Mouse (Mus musculus) MEL (cell line): ENCODE results near the gene Ugt2b5. TPM values are rescaled to one million over a fixed set of nuclear protein-coding genes. Genes with fewer than 3 reads are reported as not detected.
"Not testable (repeated sequence)": the region's sequence is repeated elsewhere in the genome, so short reads cannot be mapped to it uniquely, and the experiment has no call there.

Experiments used
- DNase-seq: peaks from one replicate; pipeline ENCODE4 v3.0.0; 2011; ENCODE audit warnings: low read depth, low spot score
- H3K27ac ChIP-seq: 2 replicates; pipeline ENCODE4 v1.5.1; 2012; ENCODE audit warnings: low read depth, mild to moderate bottlenecking, control low read depth, low read length, moderate library complexity; ENCODE audit not compliant: control insufficient read depth
- H3K27me3 ChIP-seq, 2 experiments: fragments of 150-350 bp in 1 of 2; sonication (generic) in 1 of 2; 2 replicates each; pipeline ENCODE4 v1.6.1; 2012; ENCODE audit warnings: low read length in 2 of 2, mild to moderate bottlenecking in 2 of 2, improper control_type of control experiment in 1 of 2, moderate library complexity in 1 of 2; ENCODE audit not compliant: insufficient read depth in 2 of 2, control insufficient read depth in 1 of 2
- H3K36me3 ChIP-seq, 2 experiments: 2 replicates each; pipeline ENCODE4 v1.6.1; 2012 to 2014; ENCODE audit warnings: low read length in 2 of 2, improper control_type of control experiment in 1 of 2, inconsistent platforms in 1 of 2, mild to moderate bottlenecking in 1 of 2; ENCODE audit not compliant: insufficient read depth in 2 of 2, control insufficient read depth in 1 of 2
- H3K4me1 ChIP-seq, 2 experiments: fragments of 150-350 bp in 1 of 2; sonication (generic) in 1 of 2; 2 replicates each; pipeline ENCODE4 v1.6.1; 2012; ENCODE audit warnings: low read length in 2 of 2, improper control_type of control experiment in 1 of 2, mild to moderate bottlenecking in 1 of 2; ENCODE audit not compliant: insufficient read depth in 2 of 2, control insufficient read depth in 1 of 2
- H3K4me3 ChIP-seq, 2 experiments: fragments of 150-350 bp in 1 of 2; sonication (generic) in 1 of 2; 2 replicates each; pipeline ENCODE4 v1.5.1; 2012; ENCODE audit warnings: low read depth in 2 of 2, low read length in 2 of 2, mild to moderate bottlenecking in 2 of 2, moderate library complexity in 2 of 2, control low read depth in 1 of 2, improper control_type of control experiment in 1 of 2; ENCODE audit not compliant: control insufficient read depth in 1 of 2, insufficient read depth in 1 of 2
- H3K79me2 ChIP-seq: 2 replicates; pipeline ENCODE4 v1.6.1; 2012; ENCODE audit warnings: mild to moderate bottlenecking, low read length, moderate library complexity; ENCODE audit not compliant: control insufficient read depth, poor library complexity, insufficient read depth
- H3K9ac ChIP-seq: 2 replicates; pipeline ENCODE4 v1.6.1; 2012; ENCODE audit warnings: low read depth, mild to moderate bottlenecking, control low read depth, low read length, moderate library complexity; ENCODE audit not compliant: control insufficient read depth, poor library complexity, severe bottlenecking
- H3K9me3 ChIP-seq: fragments of 150-350 bp; sonication (generic); replicated peaks from 2 replicates; pipeline ENCODE4 v1.6.1; 2012; ENCODE audit warnings: mild to moderate bottlenecking, low read length, improper control_type of control experiment, moderate library complexity; ENCODE audit not compliant: insufficient read depth
- CTCF ChIP-seq, 3 experiments: IDR thresholded peaks in 2 of 3; conservative IDR thresholded peaks in 1 of 3; 2 replicates each; pipeline ENCODE4 v1.5.1; 2011 to 2012; ENCODE audit warnings: low read length in 3 of 3, low read depth in 2 of 3, mild to moderate bottlenecking in 2 of 3, improper control_type of control experiment in 1 of 3, inconsistent platforms in 1 of 3, mixed read lengths in 1 of 3, moderate library complexity in 1 of 3; ENCODE audit not compliant: control insufficient read depth in 1 of 3, insufficient read depth in 1 of 3, poor library complexity in 1 of 3, severe bottlenecking in 1 of 3
- E2F4 ChIP-seq: IDR thresholded peaks from 2 replicates; pipeline ENCODE4 v1.6.1; 2011; ENCODE audit warnings: low read depth, low read length, improper control_type of control experiment, borderline replicate concordance
- ETS1 ChIP-seq: IDR thresholded peaks from 2 replicates; pipeline ENCODE4 v1.6.1; 2012; ENCODE audit warnings: low read depth, mild to moderate bottlenecking, inconsistent platforms, low read length, improper control_type of control experiment, moderate library complexity
- HCFC1 ChIP-seq: IDR thresholded peaks from 2 replicates; pipeline ENCODE4 v1.6.1; 2012; ENCODE audit warnings: low read depth, mild to moderate bottlenecking, inconsistent platforms, low read length, improper control_type of control experiment, moderate library complexity
- KAT2A ChIP-seq: conservative IDR thresholded peaks from 2 replicates; pipeline ENCODE4 v1.6.1; 2012; ENCODE audit warnings: low read depth, low read length, improper control_type of control experiment, inconsistent platforms
- MAFK ChIP-seq: IDR thresholded peaks from 2 replicates; pipeline ENCODE4 v1.6.1; 2011; ENCODE audit warnings: low read depth, mild to moderate bottlenecking, low read length, improper control_type of control experiment, borderline replicate concordance
- MAX ChIP-seq: IDR thresholded peaks from 2 replicates; pipeline ENCODE4 v1.6.1; 2011; ENCODE audit warnings: low read length, improper control_type of control experiment
- MEF2A ChIP-seq: IDR thresholded peaks from 2 replicates; pipeline ENCODE4 v1.6.1; 2014; ENCODE audit warnings: low read depth, mild to moderate bottlenecking, inconsistent platforms, low read length, improper control_type of control experiment; ENCODE audit not compliant: poor library complexity, insufficient replicate concordance, severe bottlenecking; ENCODE audit errors: extremely low read depth
- MYB ChIP-seq: IDR thresholded peaks from 2 replicates; pipeline ENCODE4 v1.6.1; 2011; ENCODE audit warnings: mild to moderate bottlenecking, low read depth, low read length, improper control_type of control experiment
- MYC ChIP-seq: IDR thresholded peaks from 2 replicates; pipeline ENCODE4 v1.6.1; 2011; ENCODE audit warnings: low read depth, mild to moderate bottlenecking, low read length, improper control_type of control experiment, moderate library complexity
- RAD21 ChIP-seq: IDR thresholded peaks from 2 replicates; pipeline ENCODE4 v1.6.1; 2011; ENCODE audit warnings: mild to moderate bottlenecking, low read depth, low read length, improper control_type of control experiment
- SIN3A ChIP-seq: IDR thresholded peaks from 2 replicates; pipeline ENCODE4 v1.6.1; 2012; ENCODE audit warnings: low read length, improper control_type of control experiment, inconsistent platforms
- SMC3 ChIP-seq: IDR thresholded peaks from 2 replicates; pipeline ENCODE4 v1.6.1; 2011; ENCODE audit warnings: low read depth, low read length, improper control_type of control experiment
- ZC3H11A ChIP-seq: IDR thresholded peaks from 2 replicates; pipeline ENCODE4 v1.6.1; 2012; ENCODE audit warnings: low read depth, mild to moderate bottlenecking, inconsistent platforms, low read length, improper control_type of control experiment
- ZMIZ1 ChIP-seq: IDR thresholded peaks from 2 replicates; pipeline ENCODE4 v1.6.1; 2012; ENCODE audit warnings: low read depth, mild to moderate bottlenecking, inconsistent platforms, low read length, improper control_type of control experiment, moderate library complexity
- polyA plus RNA-seq, 2 experiments: library from polyadenylated mRNA; stranded (reverse) in 1 of 2; unstranded in 1 of 2; fragments of >175 nt in 1 of 2; fragments of >200 nt in 1 of 2; gene quantifications; 2 replicates each; pipeline versions ENCODE4 v1.2.1 to v1.2.4; 2012; ENCODE audit warnings: low replicate concordance in 2 of 2, low read depth in 1 of 2; ENCODE audit not compliant: insufficient read length in 2 of 2, insufficient read depth in 1 of 2, missing spikeins in 1 of 2
- total RNA-seq: library from RNA; depleted of rRNA; stranded (reverse); fragments of 300-350 nt; gene quantifications from 2 replicates; pipeline ENCODE4 v1.2.3, GENCODE M21; 2012

The Ugt2b5 gene
- total and polyA plus RNA-seq, 3 experiments: not detected

DNA sequence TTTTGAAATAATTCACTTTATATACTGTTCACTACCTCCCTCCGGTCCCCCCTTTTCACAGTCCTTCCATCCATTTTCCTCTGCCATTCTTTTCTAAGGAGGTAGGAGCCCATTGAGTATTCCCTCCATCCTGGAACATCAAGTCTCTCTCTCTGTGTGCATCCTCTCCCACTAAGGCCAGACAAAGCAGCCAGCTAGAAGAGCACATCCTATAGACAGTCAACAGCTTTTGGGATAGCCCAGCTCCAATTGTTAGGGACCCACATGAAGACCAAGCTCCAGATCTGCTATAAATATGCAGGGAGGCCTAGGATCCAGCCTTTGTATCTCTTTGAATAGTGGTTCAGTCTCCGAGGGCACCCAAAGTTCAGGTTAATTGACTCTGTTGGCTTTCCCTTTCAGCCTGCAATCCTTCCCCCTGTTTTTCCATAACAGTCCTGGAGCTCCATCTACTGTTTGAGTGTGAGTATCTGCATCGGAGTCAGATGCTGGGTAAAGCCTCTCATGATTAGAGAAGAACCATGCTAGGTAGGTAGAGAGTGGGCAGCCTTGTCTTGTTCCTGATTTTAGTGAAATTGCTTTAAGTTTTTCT is 2.8 kb upstream of the Ugt2b5 start:
- Histone ChIP-seq H3K27me3 (no peaks in the 10 kb centered on the region), H3K36me3 (no peaks in the 10 kb centered on the region), H3K9me3 (no peaks in the 10 kb centered on the region), H3K27ac (no peak overlapping the region), H3K79me2 (no peaks in the 10 kb centered on the region), H3K4me1 (no peaks in the 10 kb centered on the region), H3K4me3 (no peak overlapping the region), H3K9ac (no peak overlapping the region)
- DNase-seq: peak; percentile 2
- TF ChIP-seq MAFK (no peak), SIN3A (no peak), SMC3 (peak; percentile 34; the same call in 1 of the 2 replicates), MYC (no peak), MEF2A (no peak), RAD21 (peak; percentile 33), CTCF (IDR thresholded peaks at IDR 0.05 in 2 of 3, conservative IDR thresholded peaks at IDR 0.05 in 1 of 3; ENCODE audit: control insufficient read depth in 1 of 3, insufficient read depth in 1 of 3, low read depth in 2 of 3, low read length in 3 of 3, poor library complexity in 1 of 3, severe bottlenecking in 1 of 3) (peak in 1 of 3 experiments; percentile 33; a peak in 2 of 6 replicates), ETS1 (no peak)

DNA sequence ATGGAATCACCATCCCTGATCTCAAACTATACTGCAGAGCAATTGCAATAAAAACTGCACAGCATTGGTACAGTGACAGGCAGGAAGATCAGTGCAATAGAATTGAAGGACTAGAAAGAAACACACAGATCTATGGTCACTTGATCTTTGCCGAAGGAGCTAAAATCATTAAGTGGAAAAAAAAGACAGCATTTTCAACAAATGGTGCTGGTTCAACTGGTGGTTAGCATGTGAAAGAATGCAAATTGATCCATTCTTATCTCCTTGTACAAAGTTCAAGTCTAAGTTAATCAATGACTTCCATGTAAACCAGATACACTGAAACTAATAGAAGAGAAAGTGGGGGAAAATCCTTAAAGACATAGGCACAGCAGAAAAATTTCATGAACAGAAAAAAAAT is 36.4 kb downstream of the Ugt2b5 start:
- not testable (repeated sequence) for H3K9me3 ChIP-seq, DNase-seq, H3K4me3 ChIP-seq, H3K9ac ChIP-seq, H3K4me1 ChIP-seq, H3K36me3 ChIP-seq, H3K27me3 ChIP-seq, H3K27ac ChIP-seq, H3K79me2 ChIP-seq

DNA sequence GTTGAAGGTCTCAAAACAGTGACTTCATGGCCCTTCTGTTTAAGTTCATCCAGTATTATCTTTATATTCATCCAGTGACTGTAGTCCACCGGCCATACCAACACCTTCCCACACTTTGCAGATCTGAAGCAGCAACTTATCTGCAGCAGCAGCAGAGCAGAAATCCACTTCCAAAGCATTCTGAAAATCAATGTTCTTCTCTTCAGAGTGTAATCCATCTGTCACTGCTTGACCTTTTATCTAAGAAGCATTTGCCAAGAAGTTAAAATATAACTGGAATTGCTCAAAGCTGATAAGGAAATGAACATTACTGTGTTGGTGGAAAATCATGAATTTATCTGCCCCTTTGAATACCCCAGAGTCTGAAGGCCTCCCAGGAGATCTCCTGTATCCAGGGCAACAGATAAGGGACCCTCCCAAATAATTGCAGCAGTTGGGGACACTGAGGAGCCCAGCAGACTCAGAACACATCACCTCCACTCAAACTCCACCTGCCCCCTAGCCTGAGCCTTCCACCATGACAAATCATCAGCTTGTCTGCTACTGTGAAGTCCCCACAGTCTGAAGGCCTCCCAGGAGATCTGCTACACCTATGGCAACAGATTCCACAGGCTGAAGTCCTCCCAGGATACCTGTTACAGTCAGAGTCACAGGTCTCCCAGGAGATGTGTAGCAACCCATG is 47.6 kb downstream of the Ugt2b5 start, which contains the start of gene Ugt2b36:
TSS of gene Ugt2b36 (minus strand) at position 210 of the 682 bp plus-strand sequence.
- no peak within 1 kb of the TSS for H3K27ac ChIP-seq
- H3K4me1 ChIP-seq: no peaks in the 10 kb centered on the region
- H3K36me3 ChIP-seq: no peaks in the 10 kb centered on the region
- no peaks in the 10 kb centered on the region for H3K27me3 ChIP-seq
- H3K79me2 ChIP-seq: no peaks in the 10 kb centered on the region
- no peak within 1 kb of the TSS for H3K9ac ChIP-seq
- no peak within 1 kb of the TSS for H3K4me3 ChIP-seq
- TF ChIP-seq RAD21 (no peak), HCFC1 (no peak), KAT2A (no peak), ETS1 (no peak), MYB (no peak), CTCF (IDR thresholded peaks at IDR 0.05 in 2 of 3, conservative IDR thresholded peaks at IDR 0.05 in 1 of 3; ENCODE audit: control insufficient read depth in 1 of 3, insufficient read depth in 1 of 3, low read depth in 2 of 3, low read length in 3 of 3, poor library complexity in 1 of 3, severe bottlenecking in 1 of 3) (no peak), MAX (no peak), ZMIZ1 (no peak), ZC3H11A (no peak), E2F4 (no peak), SMC3 (no peak)
- no peak for DNase-seq
- H3K9me3 ChIP-seq: no peaks in the 10 kb centered on the region
